Mouse (Mus musculus) bone marrow, adult 2 months (tissue): Measurements from ENCODE around the gene Adgrg5.

Source experiments
- CTCF ChIP-seq: fragments of 200-500 bp; IDR thresholded peaks from 2 replicates; pipeline ENCODE4 v1.5.1; 2011; ENCODE audit warnings: low read length, control low read depth; ENCODE audit not compliant: control insufficient read depth, insufficient read depth
- POLR2A ChIP-seq: fragments of 200-500 bp; IDR thresholded peaks from 2 replicates; pipeline ENCODE4 v1.6.1; 2011; ENCODE audit warnings: low read depth, mild to moderate bottlenecking, control low read depth, low read length, borderline replicate concordance; ENCODE audit not compliant: control insufficient read depth

DNA sequence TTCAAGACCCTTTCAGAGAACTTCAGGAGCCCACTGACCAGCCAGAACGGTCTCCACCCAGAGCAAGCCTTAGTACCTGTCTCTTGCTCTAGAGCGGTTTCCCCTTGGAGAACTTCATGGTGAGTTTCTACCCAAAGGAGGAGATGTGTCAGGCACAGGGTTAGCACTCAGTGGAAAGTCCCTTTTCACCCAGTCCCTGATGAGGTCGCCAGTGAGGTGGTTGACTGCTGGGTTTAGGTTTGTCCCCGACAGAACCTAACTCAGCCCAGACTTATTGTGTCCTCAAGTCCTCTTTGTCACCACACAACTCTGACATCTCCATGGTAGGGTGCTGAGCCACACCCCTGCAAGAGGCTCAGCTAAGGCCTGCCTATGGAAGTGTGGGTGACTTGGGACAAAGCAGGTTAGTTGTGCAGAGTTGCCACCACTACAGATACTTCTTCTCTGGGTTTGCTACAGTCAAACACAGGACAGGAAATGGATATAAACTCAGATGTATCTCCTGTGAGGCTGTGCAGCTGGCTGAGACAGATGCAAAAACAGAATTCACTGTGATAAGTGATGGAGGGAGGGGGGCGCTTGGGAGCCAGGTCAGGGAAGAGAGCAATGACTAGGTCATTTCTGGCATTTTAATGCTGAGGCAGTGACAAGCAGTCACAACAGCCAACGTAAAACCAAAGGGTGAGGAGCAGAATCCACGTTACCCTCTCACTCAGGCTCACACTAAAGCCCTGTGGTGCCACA lies 30.3 kb downstream of the Adgrg5 start:
- TF ChIP-seq CTCF = no peak
- no peak for TF ChIP-seq POLR2A
